Mouse (Mus musculus): ENCODE data around the gene Skint2. TPM values are rescaled to one million over a fixed set of nuclear protein-coding genes. Genes with fewer than 3 reads are reported as not detected.

The Skint2 gene
- total RNA-seq (2022): not detected

DNA sequence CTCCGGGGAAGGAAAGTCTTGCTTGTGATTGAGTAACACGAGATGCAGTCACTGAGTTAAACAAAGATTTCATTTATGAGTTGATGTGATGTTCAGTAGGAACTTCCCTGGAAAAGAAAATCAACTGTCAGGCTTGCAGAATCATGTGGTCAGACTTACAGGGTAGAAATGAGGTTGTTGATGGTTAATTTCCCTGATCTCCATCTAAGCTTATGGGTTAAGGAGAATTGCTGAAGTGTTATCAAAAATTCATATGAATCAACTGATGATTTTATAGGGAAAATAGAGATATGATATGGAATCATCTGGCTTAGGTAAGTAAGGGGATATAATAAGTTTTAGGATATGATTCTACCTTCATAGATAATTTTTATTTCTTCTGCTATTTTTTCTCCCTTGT lies at the start of gene Skint2:
TSS of gene Skint2 (plus strand) at position 301 of the 400 bp plus-strand sequence.
- DNase-seq (ENCODE audit: low spot score in 2 of 2): no peak

Other genes with a start within 250 kb of the Skint2 start
- gene Skint9, start 123.2 kb upstream of the Skint2 start, total RNA-seq (2022): not detected
- not detected for gene Skint10, start 217.7 kb downstream of the Skint2 start, total RNA-seq (2022)